Mouse (Mus musculus) cerebellum, adult 11-12 months (tissue): ENCODE measurements around the gene Fmnl1.
A peak's percentile ranks its signal among the peaks of the same experiment; 100 is the strongest.

Source experiments
- DNase-seq: peaks from one replicate; pipeline ENCODE4 v3.0.0; 2022

Fmnl1 gene

DNA sequence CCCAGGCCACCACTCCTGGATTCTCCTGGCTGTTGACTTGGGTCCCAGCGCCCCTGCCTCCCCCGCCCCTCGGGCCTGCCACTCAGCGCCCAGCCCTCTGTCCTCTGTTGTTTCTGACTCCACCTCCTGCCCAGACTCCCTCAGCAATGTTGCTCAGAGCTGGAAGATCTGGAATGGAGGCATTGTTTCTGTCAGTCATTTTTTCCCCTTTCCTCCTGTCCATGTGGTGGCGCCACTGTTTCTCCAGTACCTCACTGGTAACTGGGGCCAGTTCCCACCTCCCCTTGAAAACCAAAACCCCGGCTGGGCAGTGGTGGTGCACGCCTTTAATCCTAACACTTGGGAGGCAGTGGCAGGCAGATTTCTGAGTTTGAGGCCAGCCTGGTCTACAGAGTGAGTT, 9.5 kb upstream of the Fmnl1 start:
- DNase-seq = no peak

DNA sequence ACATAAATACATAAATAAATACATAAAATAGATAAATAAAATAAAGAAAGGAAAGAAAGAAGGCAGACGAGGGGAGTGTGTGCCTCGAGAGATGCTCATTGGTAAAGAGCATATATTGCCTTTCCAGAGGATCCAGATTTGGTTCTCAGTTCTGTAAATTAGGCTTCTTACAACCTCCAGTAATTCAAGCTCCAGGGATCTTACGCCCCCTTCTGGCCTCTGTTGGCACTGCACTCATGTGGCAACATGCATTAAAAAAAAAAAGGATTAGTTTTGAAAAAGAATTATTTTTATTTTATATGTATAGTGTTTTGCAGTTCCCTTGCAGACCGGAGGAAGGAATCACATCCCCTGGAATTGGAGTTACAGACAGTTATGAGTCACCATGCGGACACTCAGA, 8.8 kb upstream of the Fmnl1 start:
- DNase-seq = no peak

GRCm38 (mm10) chr11:103164391-103164790, 6.5 kb upstream of the Fmnl1 start:
- DNase-seq = no peak

DNA sequence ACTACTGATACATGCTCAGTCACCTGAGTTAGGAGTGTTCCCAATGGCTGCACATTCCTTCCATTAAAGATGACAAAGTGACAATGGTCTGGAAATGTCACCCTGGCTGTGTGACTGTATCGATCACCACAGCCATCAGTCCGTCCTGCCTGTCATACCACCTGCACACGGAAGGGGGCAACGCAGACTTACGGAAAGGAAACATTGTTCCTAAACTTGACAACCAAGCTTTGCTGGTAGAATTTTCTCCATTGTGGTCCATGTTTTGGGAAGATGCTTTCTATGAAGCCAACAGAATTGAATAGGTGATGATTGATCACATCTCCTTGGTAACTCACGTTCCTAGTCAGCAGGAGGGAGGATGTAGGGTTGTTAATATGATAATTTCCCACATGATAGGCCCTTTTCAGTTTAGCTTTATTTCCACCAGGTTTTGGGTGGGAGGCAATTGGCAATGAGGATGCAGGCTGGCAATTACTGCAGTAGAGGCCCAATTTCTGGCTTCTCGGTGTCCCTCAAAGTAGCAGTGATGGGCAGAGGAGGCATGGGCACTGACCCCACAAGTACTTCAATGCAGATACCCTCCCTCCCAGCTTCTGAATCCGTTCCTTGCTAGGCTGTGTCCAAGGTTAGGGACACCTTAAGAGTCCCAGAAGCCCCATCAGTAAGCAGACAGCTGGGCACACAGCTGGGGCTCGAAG, 2.1 kb upstream of the Fmnl1 start:
- peak; percentile 77 for DNase-seq

DNA sequence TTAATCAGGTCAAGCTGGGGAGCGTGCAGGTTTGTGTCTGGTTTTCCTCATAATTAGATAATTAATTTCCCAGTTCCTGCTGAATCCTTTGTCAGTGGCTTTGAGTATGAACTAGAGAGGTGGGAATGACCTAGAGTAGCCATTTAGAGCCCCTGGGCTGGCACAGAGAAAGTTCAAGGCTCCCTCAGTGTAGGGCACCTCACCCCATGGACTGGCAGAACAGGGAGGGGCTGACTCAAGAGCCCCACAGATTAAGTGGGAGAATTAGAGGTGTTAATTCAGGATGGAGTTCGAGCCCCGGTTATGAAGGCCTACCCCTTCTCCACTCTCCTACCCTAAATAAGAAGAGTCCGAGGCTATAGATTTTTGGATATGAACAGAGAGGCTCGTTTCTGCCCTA, 1.2 kb upstream of the Fmnl1 start:
- DNase-seq = no peak

GRCm38 (mm10) chr11:103170111-103170493, 805 bp upstream of the Fmnl1 start:
- no peak for DNase-seq

- DNase-seq = no peak
Measured at GRCm38 (mm10) chr11:103171286-103171620, 346 bp downstream of the Fmnl1 start.

GRCm38 (mm10) chr11:103171703-103172391, 940 bp downstream of the Fmnl1 start:
- no peak for DNase-seq

DNA sequence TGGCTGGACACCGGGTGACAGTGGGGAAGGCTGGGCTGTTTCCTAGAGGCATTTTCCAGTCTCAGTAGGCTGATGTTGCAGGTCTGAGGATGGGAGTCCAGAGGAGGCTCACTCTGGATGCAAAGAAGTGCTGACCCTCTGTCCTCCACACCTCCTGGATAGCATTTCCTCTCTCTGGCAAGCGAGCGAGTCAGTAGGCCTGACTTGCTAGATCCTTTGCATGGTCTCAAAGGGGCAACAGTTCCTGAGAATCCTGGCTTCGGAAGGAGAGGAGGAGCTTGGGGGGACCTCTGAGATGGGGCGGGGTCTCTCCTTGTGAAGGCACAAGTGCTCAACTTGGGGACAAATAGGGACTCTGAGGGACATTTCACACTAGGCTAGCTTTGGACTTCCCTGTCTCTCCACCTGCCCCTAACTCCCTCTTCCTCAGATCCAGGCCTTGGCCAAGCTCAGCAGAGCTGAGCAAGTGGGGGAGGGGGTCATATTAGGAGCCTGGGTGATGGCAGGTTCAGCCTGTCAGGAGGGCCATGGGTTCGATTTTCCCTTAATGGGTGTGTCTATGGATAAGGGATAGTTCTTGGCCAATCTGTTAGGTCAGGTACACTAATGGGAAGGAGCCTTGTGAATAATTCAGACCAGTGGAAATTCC, 1.6 kb downstream of the Fmnl1 start:
- no peak for DNase-seq

DNA sequence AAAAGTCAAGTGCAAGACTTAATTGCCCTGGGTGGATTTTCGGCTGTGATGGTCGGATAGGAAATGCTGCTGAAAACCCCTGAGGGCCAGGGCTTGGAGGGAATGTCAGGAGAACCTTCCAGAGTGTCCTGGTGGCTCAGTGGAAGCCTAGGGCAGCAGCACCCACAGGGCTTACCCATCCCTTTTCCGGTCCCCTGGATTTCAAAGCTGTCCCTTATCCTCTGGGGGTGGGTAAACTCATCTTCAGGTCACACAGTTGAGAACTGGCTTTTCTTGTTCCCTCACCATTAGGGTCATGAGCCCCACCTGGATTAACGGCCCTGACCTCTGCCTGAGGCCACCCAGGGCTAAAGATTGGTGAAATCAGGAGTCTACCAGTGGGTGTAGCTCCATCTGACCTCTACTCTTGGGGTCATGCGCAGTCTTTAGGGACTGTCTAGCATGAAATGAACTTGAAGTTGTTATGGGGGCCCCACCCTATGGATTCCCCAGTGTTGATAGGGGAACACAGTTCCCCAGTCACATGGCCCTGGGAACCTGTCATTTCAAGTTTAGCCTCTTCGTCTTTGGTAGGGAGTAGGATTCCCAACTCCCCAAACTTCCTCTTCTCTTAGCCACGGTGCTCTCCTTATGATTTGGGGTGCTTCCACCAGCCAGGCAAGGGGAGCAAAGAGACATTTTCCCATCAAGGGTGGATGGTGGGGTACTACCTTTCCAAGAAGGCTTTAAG, 2.3 kb downstream of the Fmnl1 start:
- no peak for DNase-seq

GRCm38 (mm10) chr11:103173771-103174344, 3.0 kb downstream of the Fmnl1 start:
- no peak for DNase-seq

DNA sequence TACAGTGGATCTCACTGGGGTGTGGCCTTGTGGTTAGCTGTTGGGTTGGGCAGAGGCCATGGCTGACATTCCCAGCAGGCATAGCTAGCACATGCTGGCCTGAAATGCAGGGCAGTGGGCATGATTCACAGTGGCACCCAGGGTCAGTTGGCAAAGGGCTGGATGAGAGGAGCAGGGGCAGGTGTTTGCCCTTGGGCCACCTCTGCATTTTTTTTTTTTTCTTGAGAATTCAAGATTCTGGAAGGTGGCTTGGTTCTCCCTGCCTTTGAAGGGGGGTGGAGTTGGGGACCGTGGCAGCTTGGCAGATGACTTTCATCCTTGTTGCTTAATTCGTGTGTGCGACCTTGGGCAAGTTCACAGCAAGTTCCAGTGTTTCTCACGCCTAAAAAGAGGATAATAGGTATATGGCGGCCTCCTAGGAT, 3.5 kb downstream of the Fmnl1 start:
- no peak for DNase-seq

- peak; percentile 32 for DNase-seq
Measured at GRCm38 (mm10) chr11:103174891-103175391, 4.0 kb downstream of the Fmnl1 start.

GRCm38 (mm10) chr11:103175688-103176442, 5.0 kb downstream of the Fmnl1 start:
- no peak for DNase-seq

GRCm38 (mm10) chr11:103176510-103176909, 5.6 kb downstream of the Fmnl1 start:
- DNase-seq = no peak

DNA sequence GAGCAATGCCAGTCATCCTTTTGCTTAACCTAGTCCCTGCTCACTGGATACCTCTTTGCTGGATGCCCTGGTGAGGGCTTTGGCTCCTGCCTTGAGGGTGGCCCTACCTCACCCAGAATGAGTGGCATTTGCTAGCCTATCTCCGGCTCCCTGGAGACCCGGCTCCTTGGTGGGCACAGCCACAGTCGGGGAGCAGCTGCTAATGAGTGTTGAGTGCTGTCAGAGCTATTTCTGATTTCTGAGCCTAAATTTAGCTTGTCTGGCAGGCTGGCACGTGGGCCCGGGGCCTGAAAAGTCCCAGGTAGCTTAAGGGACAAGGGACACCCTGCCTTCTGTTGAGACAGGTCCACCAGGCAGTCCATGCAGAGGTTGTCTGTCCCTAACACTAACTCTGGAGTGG, 6.3 kb downstream of the Fmnl1 start:
- peak; percentile 15 for DNase-seq

GRCm38 (mm10) chr11:103177815-103178485, 7.0 kb downstream of the Fmnl1 start:
- no peak for DNase-seq

DNA sequence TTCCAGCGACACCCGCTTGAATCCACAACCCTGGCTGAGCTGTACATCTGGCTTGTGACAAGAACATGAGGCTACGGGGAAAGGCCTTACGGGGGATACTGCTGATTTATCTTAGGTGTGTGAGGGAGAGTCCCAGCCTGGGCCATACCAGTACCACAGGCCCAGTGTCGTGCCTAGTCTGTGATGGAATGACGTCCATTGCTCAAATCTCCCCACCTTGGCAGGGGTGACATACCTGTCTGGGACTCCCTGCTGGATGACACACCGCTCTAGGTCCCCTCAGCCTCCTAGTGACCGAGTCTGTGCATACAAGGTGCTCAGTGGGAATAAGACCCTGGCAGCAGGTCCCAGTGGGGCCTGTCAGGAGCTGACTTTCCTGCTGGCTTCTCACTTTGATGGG, 7.8 kb downstream of the Fmnl1 start:
- no peak for DNase-seq

DNA sequence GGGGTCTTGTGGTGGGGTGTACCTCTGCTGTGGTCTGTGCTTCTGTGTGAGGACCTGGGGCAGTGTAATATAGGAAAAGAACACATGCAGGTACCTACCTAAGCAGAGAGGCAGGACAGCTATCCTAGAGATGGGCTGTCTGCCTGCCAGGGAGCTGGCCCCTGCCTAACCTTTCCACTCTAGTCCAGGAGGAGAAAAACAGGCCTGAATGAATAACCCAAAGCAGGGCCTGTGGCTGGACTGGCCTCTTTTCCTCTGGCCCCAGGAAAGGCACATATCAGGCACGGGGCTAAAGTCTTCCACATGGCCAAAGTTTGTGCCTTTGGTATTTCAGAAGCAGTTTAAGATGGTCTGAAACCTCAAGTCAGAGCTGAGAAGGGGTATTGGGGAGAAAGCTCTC, 9.5 kb downstream of the Fmnl1 start:
- no peak for DNase-seq

DNA sequence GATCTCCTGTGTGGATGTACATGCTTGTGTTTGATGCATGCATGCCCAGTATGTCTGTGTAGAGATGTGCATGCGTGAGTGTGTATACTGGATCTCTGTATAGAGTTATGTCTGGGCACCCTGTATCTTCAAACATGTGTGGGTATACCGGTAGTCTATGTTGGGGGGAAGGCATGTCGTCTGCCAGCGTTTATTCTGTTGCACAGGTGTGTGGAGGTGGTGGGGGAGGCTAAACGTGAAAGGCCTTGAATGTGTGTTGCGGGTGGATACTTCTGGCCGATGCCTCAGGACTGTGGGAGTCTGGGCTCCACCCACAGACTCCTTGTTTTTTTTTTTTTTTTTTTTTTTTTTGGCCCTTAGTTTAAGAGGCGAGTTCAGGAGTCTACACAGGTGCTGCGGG, 10.4 kb downstream of the Fmnl1 start:
- no peak for DNase-seq

DNA sequence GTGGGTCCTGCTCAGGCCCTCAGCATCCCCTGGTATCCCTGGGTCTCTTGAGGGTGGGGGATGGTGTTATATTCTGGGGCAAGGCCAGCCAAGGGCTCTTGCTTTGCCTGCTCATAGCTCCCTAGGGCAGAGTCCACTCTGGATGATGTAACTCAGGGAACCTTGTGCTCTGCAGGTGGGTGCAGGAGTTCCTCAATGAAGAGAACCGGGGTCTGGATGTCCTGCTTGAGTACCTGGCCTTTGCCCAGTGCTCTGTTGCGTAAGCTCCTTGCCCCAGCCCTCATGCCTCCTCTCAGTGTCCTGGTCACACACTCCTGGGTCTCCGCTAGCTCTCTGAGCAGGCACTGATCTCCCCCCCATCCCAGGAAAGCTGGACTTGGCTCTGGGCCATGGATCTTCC, 11.0 kb downstream of the Fmnl1 start:
- DNase-seq = no peak

GRCm38 (mm10) chr11:103184891-103185290, 14.0 kb downstream of the Fmnl1 start:
- no peak for DNase-seq
